Mouse (Mus musculus) thymus, adult 2 months (tissue): ENCODE measurements at regions not wholly inside any gene's neighbourhood (a gene's known extent, or its start where the extent isn't known, plus 50 kb on each side); places are given as distances from the start of the nearest gene placed in this dataset.

Experiments
- CTCF ChIP-seq: fragments of 200-500 bp; IDR thresholded peaks from 2 replicates; pipeline ENCODE4 v1.5.1; 2012; ENCODE audit warnings: mild to moderate bottlenecking, control low read depth, low read length, moderate library complexity, borderline replicate concordance; ENCODE audit not compliant: control insufficient read depth, poor library complexity, insufficient read depth; ENCODE audit errors: extremely low read depth
- POLR2A ChIP-seq: fragments of 200-500 bp; IDR thresholded peaks from 2 replicates; pipeline ENCODE4 v1.6.1; 2012; ENCODE audit warnings: mild to moderate bottlenecking, low read length, control low read depth, moderate library complexity; ENCODE audit not compliant: control insufficient read depth, poor library complexity, insufficient read depth; ENCODE audit errors: extremely low read depth

- TF ChIP-seq CTCF, result no peak
- TF ChIP-seq POLR2A, result no peak
These were observed 217.9 kb downstream of the Gm21750 start for GRCm38 (mm10) chr14:73878866-73879419.
